Mouse (Mus musculus) limb, embryonic 12.5 days (tissue): ENCODE measurements around the gene Gm13287. TPM values are rescaled to one million over a fixed set of nuclear protein-coding genes. Genes with fewer than 3 reads are reported as not detected.
"Not testable (repeated sequence)": the region's sequence is repeated elsewhere in the genome, so short reads cannot be mapped to it uniquely, and the experiment has no call there.

Experiments
- ATAC-seq: fragments of 200-750 bp; cut with Nextera tagmentation; 2 replicates; pipeline ENCODE4 v1.8.0; 2017; ENCODE audit warnings: low read depth, moderate TSS enrichment; ENCODE audit not compliant: insufficient number of reproducible peaks, insufficient read depth, low FRiP score, low TSS enrichment
- H3K27ac ChIP-seq: fragments of 300-500 bp; sonication (generic); 2 replicates; pipeline ENCODE4 v1.5.1; 2016; ENCODE audit warnings: mild to moderate bottlenecking, moderate library complexity
- H3K27me3 ChIP-seq: fragments of 300-500 bp; sonication (generic); 2 replicates; pipeline ENCODE4 v1.6.1; 2016; ENCODE audit warnings: mild to moderate bottlenecking, moderate library complexity
- H3K36me3 ChIP-seq: fragments of 300-500 bp; sonication (generic); 2 replicates; pipeline ENCODE4 v1.6.1; 2016; ENCODE audit warnings: mild to moderate bottlenecking, moderate library complexity
- H3K4me1 ChIP-seq: fragments of 300-500 bp; sonication (generic); replicated peaks from 2 replicates; pipeline ENCODE4 v1.6.1; 2016
- H3K4me2 ChIP-seq: fragments of 300-500 bp; sonication (generic); 2 replicates; pipeline ENCODE4 v1.6.1; 2016; ENCODE audit warnings: mild to moderate bottlenecking, moderate library complexity
- H3K4me3 ChIP-seq: fragments of 300-500 bp; sonication (generic); replicated peaks from 2 replicates; pipeline ENCODE4 v1.5.1; 2016; ENCODE audit warnings: mild to moderate bottlenecking
- H3K9ac ChIP-seq: fragments of 300-500 bp; sonication (generic); replicated peaks from 2 replicates; pipeline ENCODE4 v1.6.1; 2016; ENCODE audit warnings: mild to moderate bottlenecking, moderate library complexity
- H3K9me3 ChIP-seq: fragments of 300-500 bp; sonication (generic); 2 replicates; pipeline ENCODE4 v1.6.1; 2016; ENCODE audit warnings: mild to moderate bottlenecking, moderate library complexity
- whole genome bisulfite sequencing: fragments of 180-500 bp; shearing (Covaris S2); methylation state at CpG from one replicate; pipeline ENCODE4 v1.1.7; 2016; 5-methylcytosine and 5-hydroxymethylcytosine counted together
- polyA plus RNA-seq: library from polyadenylated mRNA; unstranded; fragments of >200 nt; fragmentation: Nextera tagmentation; extraction: Ambion mirVana; gene quantifications from 2 replicates; pipeline ENCODE4 v1.2.1, GENCODE M21; 2016

Gene Gm13287
- polyA plus RNA-seq, 1 experiment from 2014 or later: not detected

- not testable (repeated sequence) for H3K27me3 ChIP-seq, ATAC-seq
- no CpG with 5 or more reads among the region's 32 CpGs for WGBS
Observed at GRCm38 (mm10) chr4:88773534-88773933, 29.5 kb upstream of the Gm13287 start, which contains the start of gene Gm13290. Gm13290 (plus strand) TSS chr4:88773834.

GRCm38 (mm10) chr4:88776622-88777021 lies 26.4 kb upstream of the Gm13287 start, which contains the start of gene Gm13289:
Gm13289 (plus strand) TSS chr4:88776922.
- not testable (repeated sequence) for H3K4me2 ChIP-seq, H3K4me3 ChIP-seq, H3K9me3 ChIP-seq, H3K4me1 ChIP-seq, H3K27ac ChIP-seq, H3K27me3 ChIP-seq, ATAC-seq, H3K9ac ChIP-seq, H3K36me3 ChIP-seq
- WGBS: no CpG with 5 or more reads among the region's 29 CpGs

More at GRCm38 (mm10) chr4:88773534-88773933, 29.5 kb upstream of the Gm13287 start, which contains the start of gene Gm13290:
- not testable (repeated sequence) for H3K27ac ChIP-seq, H3K4me2 ChIP-seq, H3K9me3 ChIP-seq, H3K9ac ChIP-seq, H3K36me3 ChIP-seq, H3K4me1 ChIP-seq, H3K4me3 ChIP-seq

GRCm38 (mm10) chr4:88779550-88779949 lies 23.5 kb upstream of the Gm13287 start, which contains the start of gene Gm13272:
Gm13272 (plus strand) TSS chr4:88779850.
- ATAC-seq, H3K27ac ChIP-seq, H3K4me3 ChIP-seq, H3K4me2 ChIP-seq, H3K9ac ChIP-seq, H3K9me3 ChIP-seq, H3K4me1 ChIP-seq, H3K27me3 ChIP-seq, H3K36me3 ChIP-seq: not testable (repeated sequence)
- WGBS: no CpG with 5 or more reads among the region's 29 CpGs

- not testable (repeated sequence) for H3K9ac ChIP-seq, H3K27ac ChIP-seq, H3K27me3 ChIP-seq, H3K36me3 ChIP-seq, H3K9me3 ChIP-seq, H3K4me3 ChIP-seq, ATAC-seq, H3K4me2 ChIP-seq, H3K4me1 ChIP-seq
- WGBS: 53% methylated on average over 16 of the region's 18 CpGs
Observed at GRCm38 (mm10) chr4:88780320-88780719, 22.7 kb upstream of the Gm13287 start.

- H3K27ac ChIP-seq, H3K36me3 ChIP-seq, H3K27me3 ChIP-seq, H3K9me3 ChIP-seq, H3K9ac ChIP-seq, ATAC-seq, H3K4me1 ChIP-seq: not testable (repeated sequence)
- WGBS: 12% methylated on average over 5 of the region's 7 CpGs
- peak within 1 kb of the TSS; percentile 25; the same call in 1 of the 2 replicates for H3K4me3 ChIP-seq
- peak within 1 kb of the TSS; percentile 45 for H3K4me2 ChIP-seq
Observed at GRCm38 (mm10) chr4:88781831-88782230, 21.2 kb upstream of the Gm13287 start, which contains the start of gene Ifnz. Ifnz (plus strand) TSS chr4:88782131.

- not testable (repeated sequence) for H3K9ac ChIP-seq, H3K36me3 ChIP-seq, H3K27ac ChIP-seq, H3K9me3 ChIP-seq, ATAC-seq, H3K27me3 ChIP-seq, H3K4me1 ChIP-seq
- WGBS: 2% methylated on average over 19 of the region's 31 CpGs
- Histone ChIP-seq H3K4me3 (peak overlapping the region; percentile 25; the same call in 1 of the 2 replicates), H3K4me2 (peak overlapping the region; percentile 45)
Observed at GRCm38 (mm10) chr4:88782335-88782734, 20.7 kb upstream of the Gm13287 start.

GRCm38 (mm10) chr4:88785409-88785808 lies 17.6 kb upstream of the Gm13287 start, which contains the start of gene Gm13276:
Gm13276 (plus strand) TSS chr4:88785709.
- H3K4me1 ChIP-seq, H3K9ac ChIP-seq, H3K4me3 ChIP-seq, H3K36me3 ChIP-seq, ATAC-seq, H3K4me2 ChIP-seq, H3K27ac ChIP-seq, H3K9me3 ChIP-seq, H3K27me3 ChIP-seq: not testable (repeated sequence)
- WGBS: no CpG with 5 or more reads among the region's 27 CpGs

- H3K9ac ChIP-seq, H3K4me3 ChIP-seq, H3K4me1 ChIP-seq, H3K27me3 ChIP-seq, H3K4me2 ChIP-seq, H3K36me3 ChIP-seq, H3K9me3 ChIP-seq, H3K27ac ChIP-seq, ATAC-seq: not testable (repeated sequence)
- WGBS: 0% methylated on average over 4 of the region's 28 CpGs
Observed at GRCm38 (mm10) chr4:88788402-88788801, 14.7 kb upstream of the Gm13287 start, which contains the start of gene Gm13277. Gm13277 (plus strand) TSS chr4:88788632.

GRCm38 (mm10) chr4:88791250-88791649 lies 11.8 kb upstream of the Gm13287 start, which contains the start of gene Gm13278:
Gm13278 (plus strand) TSS chr4:88791550.
- not testable (repeated sequence) for H3K27me3 ChIP-seq, H3K36me3 ChIP-seq, H3K9ac ChIP-seq, H3K4me3 ChIP-seq, H3K27ac ChIP-seq, ATAC-seq, H3K4me2 ChIP-seq, H3K4me1 ChIP-seq, H3K9me3 ChIP-seq
- no CpG with 5 or more reads among the region's 28 CpGs for WGBS

- 0% methylated on average over 18 of the region's 52 CpGs for WGBS
- ATAC-seq, H3K9ac ChIP-seq, H3K4me3 ChIP-seq, H3K4me2 ChIP-seq, H3K36me3 ChIP-seq, H3K4me1 ChIP-seq, H3K27ac ChIP-seq, H3K9me3 ChIP-seq, H3K27me3 ChIP-seq: not testable (repeated sequence)
Observed at GRCm38 (mm10) chr4:88793936-88794675, 8.9 kb upstream of the Gm13287 start, which contains the start of gene Gm13275. Gm13275 (plus strand) TSS chr4:88794487.

GRCm38 (mm10) chr4:88797097-88797496 lies 6.0 kb upstream of the Gm13287 start, which contains the start of gene Gm13279:
Gm13279 (plus strand) TSS chr4:88797397.
- H3K9me3 ChIP-seq, H3K9ac ChIP-seq, H3K27ac ChIP-seq, H3K4me3 ChIP-seq, H3K4me1 ChIP-seq, H3K4me2 ChIP-seq, H3K36me3 ChIP-seq, H3K27me3 ChIP-seq, ATAC-seq: not testable (repeated sequence)
- WGBS: no CpG with 5 or more reads among the region's 28 CpGs
